Mouse (Mus musculus) MEL (cell line): ENCODE measurements around the gene Aif1l. TPM values are rescaled to one million over a fixed set of nuclear protein-coding genes. Genes with fewer than 3 reads are reported as not detected.

Experiments used
- DNase-seq: peaks from one replicate; pipeline ENCODE4 v3.0.0; 2011; ENCODE audit warnings: low read depth, low spot score
- H3K27ac ChIP-seq: 2 replicates; pipeline ENCODE4 v1.5.1; 2012; ENCODE audit warnings: low read depth, mild to moderate bottlenecking, control low read depth, low read length, moderate library complexity; ENCODE audit not compliant: control insufficient read depth
- H3K27me3 ChIP-seq, 2 experiments: fragments of 150-350 bp in 1 of 2; sonication (generic) in 1 of 2; 2 replicates each; pipeline ENCODE4 v1.6.1; 2012; ENCODE audit warnings: low read length in 2 of 2, mild to moderate bottlenecking in 2 of 2, improper control_type of control experiment in 1 of 2, moderate library complexity in 1 of 2; ENCODE audit not compliant: insufficient read depth in 2 of 2, control insufficient read depth in 1 of 2
- H3K36me3 ChIP-seq, 2 experiments: 2 replicates each; pipeline ENCODE4 v1.6.1; 2012 to 2014; ENCODE audit warnings: low read length in 2 of 2, improper control_type of control experiment in 1 of 2, inconsistent platforms in 1 of 2, mild to moderate bottlenecking in 1 of 2; ENCODE audit not compliant: insufficient read depth in 2 of 2, control insufficient read depth in 1 of 2
- H3K4me1 ChIP-seq, 2 experiments: fragments of 150-350 bp in 1 of 2; sonication (generic) in 1 of 2; 2 replicates each; pipeline ENCODE4 v1.6.1; 2012; ENCODE audit warnings: low read length in 2 of 2, improper control_type of control experiment in 1 of 2, mild to moderate bottlenecking in 1 of 2; ENCODE audit not compliant: insufficient read depth in 2 of 2, control insufficient read depth in 1 of 2
- H3K4me3 ChIP-seq, 2 experiments: fragments of 150-350 bp in 1 of 2; sonication (generic) in 1 of 2; 2 replicates each; pipeline ENCODE4 v1.5.1; 2012; ENCODE audit warnings: low read depth in 2 of 2, low read length in 2 of 2, mild to moderate bottlenecking in 2 of 2, moderate library complexity in 2 of 2, control low read depth in 1 of 2, improper control_type of control experiment in 1 of 2; ENCODE audit not compliant: control insufficient read depth in 1 of 2, insufficient read depth in 1 of 2
- H3K79me2 ChIP-seq: 2 replicates; pipeline ENCODE4 v1.6.1; 2012; ENCODE audit warnings: mild to moderate bottlenecking, low read length, moderate library complexity; ENCODE audit not compliant: control insufficient read depth, poor library complexity, insufficient read depth
- H3K9ac ChIP-seq: 2 replicates; pipeline ENCODE4 v1.6.1; 2012; ENCODE audit warnings: low read depth, mild to moderate bottlenecking, control low read depth, low read length, moderate library complexity; ENCODE audit not compliant: control insufficient read depth, poor library complexity, severe bottlenecking
- H3K9me3 ChIP-seq: fragments of 150-350 bp; sonication (generic); replicated peaks from 2 replicates; pipeline ENCODE4 v1.6.1; 2012; ENCODE audit warnings: mild to moderate bottlenecking, low read length, improper control_type of control experiment, moderate library complexity; ENCODE audit not compliant: insufficient read depth
- BHLHE40 ChIP-seq: IDR thresholded peaks from 2 replicates; pipeline ENCODE4 v1.6.1; 2012; ENCODE audit warnings: low read depth, mild to moderate bottlenecking, inconsistent platforms, low read length, improper control_type of control experiment, borderline replicate concordance
- CHD2 ChIP-seq: IDR thresholded peaks from 2 replicates; pipeline ENCODE4 v1.6.1; 2011; ENCODE audit warnings: low read length, improper control_type of control experiment
- ETS1 ChIP-seq: IDR thresholded peaks from 2 replicates; pipeline ENCODE4 v1.6.1; 2012; ENCODE audit warnings: low read depth, mild to moderate bottlenecking, inconsistent platforms, low read length, improper control_type of control experiment, moderate library complexity
- GABPA ChIP-seq: IDR thresholded peaks from 2 replicates; pipeline ENCODE4 v1.6.1; 2012; ENCODE audit warnings: low read depth, mild to moderate bottlenecking, inconsistent platforms, low read length, improper control_type of control experiment, moderate library complexity
- HCFC1 ChIP-seq: IDR thresholded peaks from 2 replicates; pipeline ENCODE4 v1.6.1; 2012; ENCODE audit warnings: low read depth, mild to moderate bottlenecking, inconsistent platforms, low read length, improper control_type of control experiment, moderate library complexity
- KAT2A ChIP-seq: conservative IDR thresholded peaks from 2 replicates; pipeline ENCODE4 v1.6.1; 2012; ENCODE audit warnings: low read depth, low read length, improper control_type of control experiment, inconsistent platforms
- MXI1 ChIP-seq: IDR thresholded peaks from 2 replicates; pipeline ENCODE4 v1.6.1; 2011; ENCODE audit warnings: mild to moderate bottlenecking, low read depth, low read length, improper control_type of control experiment
- NRF1 ChIP-seq: IDR thresholded peaks from 2 replicates; pipeline ENCODE4 v1.6.1; 2014; ENCODE audit warnings: low read depth, mild to moderate bottlenecking, inconsistent platforms, low read length, improper control_type of control experiment, moderate library complexity; ENCODE audit not compliant: poor library complexity, insufficient read depth, severe bottlenecking
- POLR2A ChIP-seq, 2 experiments: IDR thresholded peaks; 2 replicates each; pipeline ENCODE4 v1.6.1; 2011 to 2012; ENCODE audit warnings: low read length in 2 of 2, mild to moderate bottlenecking in 2 of 2, control low read depth in 1 of 2, improper control_type of control experiment in 1 of 2, low read depth in 1 of 2, moderate library complexity in 1 of 2; ENCODE audit not compliant: control insufficient read depth in 1 of 2, insufficient read depth in 1 of 2, poor library complexity in 1 of 2
- TAL1 ChIP-seq: IDR thresholded peaks from 2 replicates; pipeline ENCODE4 v1.6.1; 2012; ENCODE audit warnings: mild to moderate bottlenecking, inconsistent platforms, low read length, moderate library complexity, mixed read lengths
- USF2 ChIP-seq, 2 experiments: IDR thresholded peaks; 2 replicates each; pipeline ENCODE4 v1.6.1; 2011 to 2012; ENCODE audit warnings: improper control_type of control experiment in 2 of 2, low read length in 2 of 2, borderline replicate concordance in 1 of 2, inconsistent platforms in 1 of 2, low read depth in 1 of 2, mild to moderate bottlenecking in 1 of 2; ENCODE audit not compliant: insufficient read depth in 1 of 2
- ZKSCAN1 ChIP-seq: IDR thresholded peaks from 2 replicates; pipeline ENCODE4 v1.6.1; 2012; ENCODE audit warnings: low read depth, mild to moderate bottlenecking, inconsistent platforms, low read length, improper control_type of control experiment, moderate library complexity
- polyA plus RNA-seq, 2 experiments: library from polyadenylated mRNA; stranded (reverse) in 1 of 2; unstranded in 1 of 2; fragments of >175 nt in 1 of 2; fragments of >200 nt in 1 of 2; gene quantifications; 2 replicates each; pipeline versions ENCODE4 v1.2.1 to v1.2.4; 2012; ENCODE audit warnings: low replicate concordance in 2 of 2, low read depth in 1 of 2; ENCODE audit not compliant: insufficient read length in 2 of 2, insufficient read depth in 1 of 2, missing spikeins in 1 of 2
- total RNA-seq: library from RNA; depleted of rRNA; stranded (reverse); fragments of 300-350 nt; gene quantifications from 2 replicates; pipeline ENCODE4 v1.2.3, GENCODE M21; 2012; rRNA removed

Aif1l gene
- total and polyA plus RNA-seq, 3 experiments: 0.69 to 1.9 TPM; not detected in 1

DNA sequence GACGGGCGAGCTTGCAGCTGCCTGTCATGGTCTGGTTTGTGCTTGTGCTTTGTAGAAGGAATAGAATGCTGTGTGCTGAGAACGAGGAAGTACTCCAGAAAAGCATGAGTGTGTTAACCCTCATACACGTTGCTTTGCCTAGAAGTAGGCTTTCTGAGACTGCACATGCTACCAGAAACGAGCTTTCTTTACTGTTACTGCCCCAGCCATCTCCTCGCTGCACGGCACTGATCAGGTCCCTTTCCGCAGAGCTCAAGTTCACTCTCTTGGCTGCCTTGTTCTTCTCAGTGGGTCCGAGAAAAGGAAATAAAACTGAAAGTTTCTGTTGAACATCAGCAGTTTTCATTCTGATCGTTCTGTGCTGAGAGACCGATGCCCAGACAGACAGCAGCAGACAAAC lies 58.8 kb downstream of the Aif1l start:
- Histone ChIP-seq H3K9ac (no peak overlapping the region), H3K4me1 (no peaks in the 10 kb centered on the region), H3K27me3 (no peaks in the 10 kb centered on the region), H3K9me3 (no peaks in the 10 kb centered on the region), H3K36me3 (peaks cover 0 to 29% of the 10 kb centered on the region in 2 experiments; a peak in 2 of 4 replicates), H3K4me3 (no peak overlapping the region), H3K27ac (no peak overlapping the region), H3K79me2 (no peaks in the 10 kb centered on the region)
- no peak for TF ChIP-seq ETS1
- no peak for TF ChIP-seq BHLHE40
- no peak for TF ChIP-seq GABPA
- no peak for DNase-seq

DNA sequence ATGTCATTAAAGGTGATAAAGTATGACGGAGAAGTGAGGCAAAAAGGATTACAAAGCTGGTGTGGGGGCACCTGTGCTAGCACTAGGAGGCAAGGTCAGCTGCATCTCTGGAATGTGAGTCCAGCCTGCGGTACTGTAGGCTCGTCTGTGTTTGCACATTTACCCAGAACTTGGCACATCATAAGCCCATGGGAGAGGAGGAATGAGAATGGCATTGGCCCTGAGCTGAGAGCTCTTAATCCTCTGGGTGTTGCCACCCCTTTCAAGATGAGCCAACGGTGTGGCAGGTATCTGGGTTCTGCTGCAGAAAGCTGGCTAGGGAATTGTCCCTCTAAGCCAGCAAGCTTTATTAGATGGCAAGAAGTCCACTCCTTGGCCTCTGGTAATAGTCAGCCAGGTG lies 69.8 kb downstream of the Aif1l start:
- Histone ChIP-seq H3K27ac (no peak overlapping the region), H3K4me1 (no peaks in the 10 kb centered on the region), H3K4me3 (no peak overlapping the region), H3K9ac (no peak overlapping the region), H3K27me3 (no peaks in the 10 kb centered on the region), H3K79me2 (no peaks in the 10 kb centered on the region), H3K36me3 (peaks cover 0 to 35% of the 10 kb centered on the region in 2 experiments; a peak in 2 of 4 replicates), H3K9me3 (no peaks in the 10 kb centered on the region)
- no peak for DNase-seq
- TF ChIP-seq HCFC1: no peak
- TF ChIP-seq TAL1: no peak
- no peak for TF ChIP-seq KAT2A
- TF ChIP-seq CHD2: no peak
- no peak for TF ChIP-seq MXI1
- TF ChIP-seq ZKSCAN1: no peak

DNA sequence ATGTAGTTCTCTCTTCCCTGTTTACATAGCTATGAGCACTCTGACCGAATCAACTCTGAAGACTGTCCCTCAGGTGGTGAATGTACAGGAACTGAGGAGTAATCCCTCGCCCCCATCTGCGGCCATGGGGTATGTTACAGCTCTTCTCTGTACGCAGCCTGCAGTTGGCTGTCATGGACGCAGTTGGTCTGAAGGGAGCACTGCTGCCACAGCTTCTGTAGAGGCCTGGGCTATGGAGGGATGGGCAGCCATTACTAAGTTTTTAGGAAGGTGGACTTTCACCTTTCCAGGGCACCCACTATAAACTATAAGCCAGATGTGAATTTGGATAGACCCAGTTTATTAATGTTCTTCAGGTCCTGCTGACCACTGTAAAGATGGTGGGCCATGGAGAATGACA lies 70.3 kb downstream of the Aif1l start:
- Histone ChIP-seq H3K27me3 (no peaks in the 10 kb centered on the region), H3K4me3 (no peak overlapping the region), H3K27ac (no peak overlapping the region), H3K36me3 (peaks cover 0 to 35% of the 10 kb centered on the region in 2 experiments; a peak in 2 of 4 replicates), H3K9ac (no peak overlapping the region), H3K9me3 (no peaks in the 10 kb centered on the region), H3K4me1 (no peaks in the 10 kb centered on the region), H3K79me2 (no peaks in the 10 kb centered on the region)
- TF ChIP-seq POLR2A (IDR thresholded peaks at IDR 0.05; ENCODE audit: control insufficient read depth in 1 of 2, insufficient read depth in 1 of 2, low read depth in 1 of 2, low read length in 2 of 2, poor library complexity in 1 of 2) (no peak), MXI1 (no peak), USF2 (IDR thresholded peaks at IDR 0.05; ENCODE audit: borderline replicate concordance in 1 of 2, insufficient read depth in 1 of 2, low read depth in 1 of 2, low read length in 2 of 2) (no peak), NRF1 (no peak)
- DNase-seq: no peak

Other genes starting within 250 kb of the Aif1l start
- not detected in 2 replicates for gene Qrfp, start 139.6 kb upstream of the Aif1l start, total RNA-seq
- under 1 TPM in 1 of 2 experiments, not detected in 1; 0.13 TPM for gene Qrfp, start 139.6 kb upstream of the Aif1l start, polyA plus RNA-seq
- gene Fibcd1, start 104.1 kb upstream of the Aif1l start, total RNA-seq: not detected in 2 replicates
- not detected for gene Fibcd1, start 104.1 kb upstream of the Aif1l start, polyA plus RNA-seq
- gene Lamc3, start 62.8 kb upstream of the Aif1l start, total RNA-seq: not detected in 2 replicates
- not detected for gene Lamc3, start 62.8 kb upstream of the Aif1l start, polyA plus RNA-seq
- 60.9 and 71.4 TPM in 2 replicates for gene Nup214, start 24.3 kb downstream of the Aif1l start, total RNA-seq
- 100 to 1,000 TPM in 1 of 2 experiments, 10 to 100 TPM in 1; 78.6 to 163 TPM for gene Nup214, start 24.3 kb downstream of the Aif1l start, polyA plus RNA-seq
- 10.7 and 16.0 TPM in 2 replicates for gene Fam78a, start 134.7 kb downstream of the Aif1l start, total RNA-seq
- gene Fam78a, start 134.7 kb downstream of the Aif1l start, polyA plus RNA-seq: 10 to 100 TPM in 1 of 2 experiments, not detected in 1; 17.4 TPM
- gene Plpp7, start 145.4 kb downstream of the Aif1l start, total RNA-seq: 7.3 and 7.6 TPM in 2 replicates
- 10 to 100 TPM in 1 of 2 experiments, not detected in 1; 15.1 TPM for gene Plpp7, start 145.4 kb downstream of the Aif1l start, polyA plus RNA-seq
- gene Prrc2b, start 200.9 kb downstream of the Aif1l start, total RNA-seq: 14.8 and 18.4 TPM in 2 replicates
- 10 to 100 TPM; 42.2 to 42.9 TPM for gene Prrc2b, start 200.9 kb downstream of the Aif1l start, polyA plus RNA-seq